Mouse (Mus musculus): Measurements from ENCODE around the gene Ankrd24.

GRCm38 (mm10) chr10:81579967-81580366 is 48.4 kb upstream of the Ankrd24 start:
- TF ChIP-seq CTCF (IDR thresholded peaks at IDR 0.05; ENCODE audit: low read depth) = no peak
- no peak for TF ChIP-seq EP300 (IDR thresholded peaks at IDR 0.05; ENCODE audit: low read depth)
